Mouse (Mus musculus): ENCODE data around the gene Gatd1. TPM values are rescaled to one million over a fixed set of nuclear protein-coding genes. Genes with fewer than 3 reads are reported as not detected.
"Not testable (repeated sequence)": the region's sequence is repeated elsewhere in the genome, so short reads cannot be mapped to it uniquely, and the experiment has no call there.

The Gatd1 gene
- total RNA-seq (2021) = 10 to 100 TPM; 13.8 to 14.2 TPM

DNA sequence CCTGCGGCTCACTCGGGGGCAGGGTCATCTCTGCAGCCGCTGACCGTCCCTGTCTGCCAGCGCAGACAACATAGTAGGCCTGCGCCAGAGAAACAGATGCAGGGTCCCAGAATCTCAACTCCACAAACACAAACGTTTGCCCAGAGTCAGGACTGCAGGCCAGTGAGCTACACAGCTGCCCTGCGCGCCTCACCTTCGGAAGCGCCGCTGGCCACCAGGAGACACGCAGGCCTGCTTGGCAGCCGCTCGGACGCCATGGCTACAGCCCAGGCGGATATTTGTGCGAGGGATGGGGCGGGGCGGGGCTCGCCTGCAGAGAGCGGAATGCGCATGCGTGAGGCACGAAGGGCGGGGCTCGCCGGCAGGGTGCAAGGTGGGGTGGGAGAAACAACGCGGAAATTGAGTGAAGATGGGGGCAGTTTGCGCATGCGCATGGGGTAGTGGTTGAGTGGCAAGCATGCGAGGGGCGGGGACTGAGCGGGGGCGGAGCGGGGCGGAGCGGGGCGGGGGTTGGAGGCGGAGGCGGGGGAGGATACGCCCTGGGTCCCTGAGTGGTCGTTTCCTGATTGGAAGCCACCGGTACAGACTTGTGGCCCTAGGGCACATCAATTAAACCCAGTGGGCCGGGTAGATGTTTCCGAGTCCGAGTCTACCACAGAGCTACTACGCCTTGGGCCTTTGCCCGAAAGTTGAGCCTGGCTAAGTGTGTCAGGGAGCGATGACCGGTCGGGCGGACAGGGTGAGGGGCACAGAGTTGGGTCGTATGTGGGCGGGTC is at the start of gene Gatd1:
TSS of gene Gatd1 (minus strand) at position 328 of the 776 bp plus-strand sequence.
- intact Hi-C loops (cut with DNase I) = loop anchor here (5.0 kb wide), 1 partner anchor 43 kb away; the partner anchor contains the start of gene Pnpla2
- DNase-seq (ENCODE audit: low spot score) = peak; percentile 95

- intact Hi-C loops (cut with DNase I) = no loop called here
- no peak for DNase-seq (ENCODE audit: low spot score)
These were observed 48.4 kb upstream of the Gatd1 start for GRCm38 (mm10) chr7:141462333-141462821.

GRCm38 (mm10) chr7:141461521-141462332 is 47.8 kb upstream of the Gatd1 start:
- no peak for DNase-seq (ENCODE audit: low spot score)

DNA sequence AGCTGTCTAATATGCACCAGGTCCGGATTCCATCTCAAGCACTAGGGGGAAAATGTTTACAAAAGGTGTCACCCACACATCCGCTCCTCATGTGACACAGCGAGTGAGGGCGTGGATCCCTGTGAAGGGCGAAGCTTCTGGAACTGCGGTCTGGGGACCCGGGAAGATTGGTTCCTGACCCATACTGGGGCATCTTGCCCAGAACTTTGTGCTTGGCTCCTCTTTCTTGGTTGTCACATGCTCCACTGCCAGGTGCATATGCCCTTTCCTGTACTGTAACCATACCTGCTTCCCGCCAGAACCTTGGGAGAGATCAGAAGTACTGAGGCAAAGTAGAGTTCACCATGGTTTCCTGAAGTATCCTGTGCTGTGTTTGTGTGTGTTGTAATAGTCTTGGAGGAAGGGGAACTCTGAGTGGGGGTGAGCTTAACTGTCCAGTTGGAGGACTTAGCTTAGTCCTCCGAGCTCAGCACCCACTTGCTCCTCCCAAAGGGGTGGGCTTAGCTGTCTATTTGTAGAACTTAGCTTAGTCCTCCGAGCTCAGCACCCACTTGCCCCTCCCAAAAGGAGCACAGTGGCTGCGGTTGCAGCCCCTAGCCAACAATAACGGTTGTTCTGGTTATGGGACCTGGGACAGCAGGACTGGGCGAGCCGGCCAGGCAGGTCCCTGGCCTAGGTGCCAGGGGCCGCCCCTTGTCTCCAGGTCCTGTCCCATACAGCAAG is 46.6 kb upstream of the Gatd1 start, which contains the start of gene Cracr2b:
TSS of gene Cracr2b (plus strand) at position 704 of the 723 bp plus-strand sequence.
- intact Hi-C loops (cut with DNase I) = no loop called here
- DNase-seq (ENCODE audit: low spot score) = no peak

More at GRCm38 (mm10) chr7:141461521-141462332, 47.8 kb upstream of the Gatd1 start:
- intact Hi-C loops (cut with DNase I) = no loop called here

DNA sequence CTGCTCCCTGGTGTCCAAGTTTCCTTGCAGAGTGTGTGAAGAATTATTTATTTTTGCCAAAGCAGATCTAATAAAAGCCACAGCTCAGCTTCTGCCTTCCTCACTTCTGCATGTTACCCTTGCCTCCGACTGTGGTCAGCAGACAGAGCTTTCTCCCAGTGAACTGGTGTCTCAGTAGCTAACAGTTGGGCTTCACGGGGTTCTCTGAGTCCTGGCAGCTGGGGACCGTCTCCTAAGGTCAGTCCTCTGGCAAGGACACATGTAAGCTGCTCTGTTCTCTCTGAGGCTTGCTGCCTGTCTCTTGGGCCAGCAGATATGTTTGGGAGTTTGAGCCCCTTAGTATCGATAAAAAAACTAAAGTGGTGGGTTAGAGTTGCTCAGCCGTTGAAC is 46.1 kb upstream of the Gatd1 start:
- no peak for DNase-seq (ENCODE audit: low spot score)
- intact Hi-C loops (cut with DNase I) = no loop called here

DNA sequence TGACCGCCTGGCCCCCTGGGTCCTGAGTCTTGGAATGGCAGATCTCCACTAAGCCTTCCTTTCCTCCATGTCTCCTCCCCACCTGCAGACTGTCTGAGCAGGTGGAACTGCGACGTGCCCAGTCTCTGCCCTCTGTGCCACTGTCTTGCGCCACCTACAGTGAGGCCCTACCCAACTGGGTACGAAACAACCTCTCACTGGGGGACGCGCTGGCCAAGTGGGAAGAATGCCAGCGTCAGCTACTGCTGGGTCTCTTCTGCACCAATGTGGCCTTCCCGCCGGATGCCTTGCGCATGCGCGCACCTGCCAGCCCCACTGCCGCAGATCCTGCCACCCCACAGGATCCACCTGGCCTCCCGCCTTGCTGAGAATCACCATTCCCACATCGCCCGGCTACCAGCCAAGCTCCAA is 45.4 kb upstream of the Gatd1 start:
- intact Hi-C loops (cut with DNase I) = loop anchor here (5.0 kb wide), 1 partner anchor 47 kb away; the partner anchor contains the start of gene Gatd1
- no peak for DNase-seq (ENCODE audit: low spot score)

DNA sequence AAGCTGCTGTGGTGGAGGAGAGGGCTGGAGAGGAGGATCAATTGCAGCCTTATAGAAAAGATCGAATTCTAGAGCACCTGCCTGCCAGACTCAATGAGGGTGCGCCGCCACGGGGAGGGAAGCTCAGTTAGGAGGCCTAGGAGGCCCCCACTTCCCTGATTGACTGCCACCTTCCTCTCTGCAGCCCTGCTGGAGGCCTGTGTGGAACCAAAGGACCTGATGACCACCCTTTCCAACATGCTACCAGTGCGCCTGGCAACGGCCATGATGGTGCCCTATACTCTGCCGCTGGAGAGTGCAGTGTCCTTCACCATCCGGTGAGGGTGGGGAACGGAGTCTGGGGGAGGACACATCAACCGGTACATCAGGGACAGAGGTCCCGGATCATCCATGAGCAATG is 44.7 kb upstream of the Gatd1 start:
- intact Hi-C loops (cut with DNase I) = loop anchor here (5.0 kb wide), 1 partner anchor 46 kb away; the partner anchor contains the start of gene Gatd1
- DNase-seq (ENCODE audit: low spot score) = no peak

DNA sequence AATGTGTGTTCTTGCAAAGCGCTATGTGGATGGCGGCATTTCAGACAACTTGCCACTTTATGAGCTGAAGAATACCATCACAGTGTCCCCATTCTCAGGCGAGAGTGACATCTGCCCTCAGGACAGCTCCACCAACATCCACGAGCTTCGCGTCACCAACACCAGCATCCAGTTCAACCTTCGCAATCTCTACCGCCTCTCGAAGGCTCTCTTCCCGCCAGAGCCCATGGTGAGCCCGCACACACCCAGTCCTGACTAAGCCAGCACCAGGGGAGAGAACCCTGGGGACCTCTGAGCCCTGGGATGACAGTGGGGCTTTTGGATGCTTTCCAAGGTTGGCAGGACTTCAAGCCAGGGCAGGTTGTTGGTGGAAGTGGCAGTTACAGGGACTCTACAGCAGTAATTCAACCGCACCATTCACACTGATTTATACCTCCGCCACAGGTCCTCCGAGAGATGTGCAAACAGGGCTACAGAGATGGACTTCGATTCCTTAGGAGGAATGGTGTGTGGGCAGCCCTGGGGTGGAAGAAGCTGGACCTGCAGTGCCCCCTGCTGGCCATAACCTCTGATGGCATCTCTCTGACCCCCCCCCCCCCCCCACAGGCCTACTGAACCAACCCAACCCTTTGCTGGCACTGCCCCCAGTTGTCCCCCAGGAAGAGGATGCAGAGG is 44.2 kb upstream of the Gatd1 start:
- DNase-seq (ENCODE audit: low spot score) = no peak
- intact Hi-C loops (cut with DNase I) = loop anchor here (5.0 kb wide), 1 partner anchor 46 kb away; the partner anchor contains the start of gene Gatd1

GRCm38 (mm10) chr7:141457236-141457635 is 43.3 kb upstream of the Gatd1 start:
- intact Hi-C loops (cut with DNase I) = loop anchor here (5.0 kb wide), 1 partner anchor 45 kb away; the partner anchor contains the start of gene Gatd1
- no peak for DNase-seq (ENCODE audit: low spot score)

- no peak for DNase-seq (ENCODE audit: low spot score)
- intact Hi-C loops (cut with DNase I) = loop anchor here (5.0 kb wide), 1 partner anchor 44 kb away; the partner anchor contains the start of gene Gatd1
These were observed 42.8 kb upstream of the Gatd1 start for GRCm38 (mm10) chr7:141456739-141457138.

- DNase-seq (ENCODE audit: low spot score) = peak; percentile 74
- intact Hi-C loops (cut with DNase I) = loop anchor here (5.0 kb wide), 1 partner anchor 43 kb away; the partner anchor contains the start of gene Gatd1
These were observed 41.8 kb upstream of the Gatd1 start for GRCm38 (mm10) chr7:141455610-141456314.

DNA sequence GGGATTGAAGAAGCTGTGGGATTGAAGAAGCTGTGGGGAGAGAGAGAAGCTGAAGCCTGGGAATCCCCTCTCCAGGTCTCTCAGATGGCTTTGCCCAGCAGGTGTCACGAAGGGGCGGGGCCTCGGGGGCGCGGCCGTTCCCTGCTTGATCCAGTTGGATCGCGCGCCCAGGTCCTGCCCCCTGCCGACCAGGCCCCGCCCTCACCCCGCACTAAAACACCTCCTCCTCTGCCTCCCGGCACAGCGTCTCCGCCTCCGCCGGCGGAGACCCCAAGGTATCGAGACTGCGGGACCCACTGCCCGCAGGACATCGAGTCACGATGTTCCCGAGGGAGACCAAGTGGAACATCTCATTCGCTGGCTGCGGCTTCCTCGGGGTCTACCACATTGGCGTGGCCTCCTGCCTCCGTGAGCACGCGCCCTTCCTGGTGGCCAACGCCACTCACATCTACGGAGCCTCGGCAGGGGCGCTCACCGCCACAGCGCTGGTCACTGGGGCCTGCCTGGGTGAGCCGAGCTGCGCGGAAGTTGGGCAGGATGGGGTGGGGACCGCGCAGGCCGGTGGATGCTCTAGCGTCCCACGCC is 41.1 kb upstream of the Gatd1 start, which contains the start of gene Pnpla2:
TSS of gene Pnpla2 (plus strand) at position 232 of the 585 bp plus-strand sequence.
- DNase-seq (ENCODE audit: low spot score) = peak; percentile 89
- intact Hi-C loops (cut with DNase I) = loop anchor here (5.0 kb wide), 1 partner anchor 43 kb away; the partner anchor contains the start of gene Gatd1

DNA sequence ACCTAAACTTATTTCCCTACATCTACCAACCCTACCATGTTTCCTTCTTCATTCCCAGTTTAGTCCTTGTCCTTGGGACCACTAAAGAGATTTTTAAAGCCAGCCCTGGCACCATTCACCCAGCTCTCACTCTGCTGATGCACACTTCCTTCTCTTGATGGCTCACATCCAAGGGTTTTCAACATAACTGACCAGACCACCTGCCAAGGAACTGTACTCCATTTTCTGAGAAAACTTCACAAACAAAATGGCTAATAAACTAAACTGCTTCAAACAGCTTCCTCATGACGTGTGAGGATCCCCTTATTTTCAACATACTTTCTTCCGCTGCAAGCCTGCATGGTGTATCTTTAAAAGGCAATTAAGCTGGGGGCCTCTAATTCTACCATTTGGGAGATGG is 39.7 kb upstream of the Gatd1 start:
- intact Hi-C loops (cut with DNase I) = no loop called here
- no peak for DNase-seq (ENCODE audit: low spot score)

DNA sequence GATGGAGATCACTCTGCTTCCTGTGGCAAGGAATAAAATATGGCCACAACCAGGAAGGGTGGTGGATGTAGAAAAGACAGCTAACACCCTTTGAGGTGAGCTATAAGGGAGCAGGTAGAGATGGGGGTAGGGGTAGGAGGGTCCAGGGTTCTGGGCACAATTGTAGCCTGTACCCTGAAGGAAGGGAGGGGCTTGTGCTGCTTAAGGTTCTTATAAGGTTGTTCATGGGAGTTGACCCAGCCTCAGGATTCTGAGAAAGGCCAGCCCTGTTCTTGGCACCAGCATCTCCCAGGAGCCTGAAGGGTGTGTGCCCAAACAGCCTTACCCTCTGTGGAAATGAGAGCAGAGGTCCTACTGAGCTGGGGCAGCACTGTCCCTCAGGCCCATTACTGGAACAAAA is 38.0 kb upstream of the Gatd1 start:
- intact Hi-C loops (cut with DNase I) = no loop called here
- no peak for DNase-seq (ENCODE audit: low spot score)

DNA sequence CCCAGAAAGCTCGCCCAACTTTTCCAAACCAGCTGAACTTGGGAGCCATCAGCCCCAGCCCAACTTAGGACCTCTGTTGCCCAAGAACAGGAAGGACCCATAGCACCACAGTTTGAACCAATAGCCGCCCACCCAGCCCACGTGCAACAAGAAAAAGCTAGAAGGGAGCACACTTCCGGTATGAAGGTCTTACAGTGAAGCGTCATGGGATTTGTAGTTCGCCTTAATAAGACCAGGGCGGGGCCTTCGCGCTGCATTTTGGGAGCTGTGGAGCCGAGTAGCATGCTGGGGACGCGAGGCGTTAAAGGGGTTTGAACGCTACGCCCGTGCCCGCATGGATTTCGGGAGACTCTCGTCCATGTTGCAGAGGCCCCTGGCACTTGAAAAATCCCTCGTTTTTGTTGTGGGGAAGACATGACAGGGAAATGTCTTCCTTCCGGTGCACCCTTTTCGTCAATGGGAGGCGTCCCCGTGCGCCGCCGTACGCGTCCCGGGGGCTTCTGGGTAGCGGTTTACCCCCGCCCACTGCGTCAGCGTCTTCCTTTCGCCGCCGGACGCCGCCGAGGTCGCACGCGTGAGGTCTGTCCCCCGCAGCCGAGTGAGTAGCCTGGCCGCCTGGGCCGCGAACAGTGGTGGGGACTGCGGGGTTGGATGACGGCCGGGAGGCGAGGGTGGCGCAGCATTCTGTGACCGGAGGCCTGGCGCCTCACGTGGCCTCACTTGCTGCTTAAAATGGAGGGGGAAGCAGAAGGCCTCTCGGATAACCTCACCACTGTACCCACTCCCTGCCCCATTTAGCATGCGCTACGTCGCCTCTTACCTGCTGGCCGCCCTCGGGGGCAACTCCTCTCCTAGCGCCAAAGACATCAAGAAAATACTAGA is 33.4 kb upstream of the Gatd1 start, which contains the start of gene Rplp2:
TSS of gene Rplp2 (plus strand) at position 261 of the 882 bp plus-strand sequence.
- intact Hi-C loops (cut with DNase I) = no loop called here
- DNase-seq (ENCODE audit: low spot score) = peak; percentile 91

DNA sequence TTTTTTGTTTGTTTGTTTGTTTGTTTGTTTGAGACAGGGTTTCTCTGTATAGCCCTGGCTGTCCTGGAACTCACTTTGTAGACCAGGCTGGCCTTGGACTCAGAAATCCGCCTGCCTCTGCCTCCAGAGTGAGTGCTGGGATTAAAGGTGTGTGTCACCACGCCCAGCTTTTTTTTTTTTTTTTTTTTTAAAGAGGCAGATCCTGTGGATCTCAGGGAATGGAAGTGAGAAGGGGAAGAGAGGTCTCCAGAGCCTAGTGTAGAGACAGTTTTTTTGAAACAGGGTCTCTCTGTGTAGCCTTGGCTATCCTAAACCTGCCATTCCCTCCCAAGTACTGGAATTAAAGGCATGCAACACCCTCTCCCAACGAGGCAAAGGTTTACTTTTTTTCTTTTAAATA is 32.4 kb upstream of the Gatd1 start:
- DNase-seq (ENCODE audit: low spot score); intact Hi-C loops (cut with DNase I): not testable (repeated sequence)

GRCm38 (mm10) chr7:141443828-141444237 is 29.9 kb upstream of the Gatd1 start, which contains the start of gene Pidd1:
Pidd1 (minus strand) TSS chr7:141444025.
- DNase-seq (ENCODE audit: low spot score) = no peak
- intact Hi-C loops (cut with DNase I) = no loop called here
